Mouse (Mus musculus) forebrain, embryonic 10.5 days (tissue): ENCODE data around the gene Ros1. TPM values are rescaled to one million over a fixed set of nuclear protein-coding genes. Genes with fewer than 3 reads are reported as not detected.

ENCODE experiments used
- DNase-seq: peaks from one replicate; pipeline ENCODE4 v3.0.0-alpha.2; 2017; ENCODE audit warnings: low spot score; ENCODE audit errors: extremely low spot score
- H3K27ac ChIP-seq: fragments of 300-500 bp; sonication (generic); 2 replicates; pipeline ENCODE4 v1.5.1; 2016; ENCODE audit warnings: mild to moderate bottlenecking
- H3K27me3 ChIP-seq: fragments of 300-500 bp; sonication (generic); 2 replicates; pipeline ENCODE4 v1.6.1; 2016; ENCODE audit warnings: mild to moderate bottlenecking; ENCODE audit not compliant: poor library complexity, severe bottlenecking
- H3K36me3 ChIP-seq: fragments of 300-500 bp; sonication (generic); replicated peaks from 2 replicates; pipeline ENCODE4 v1.6.1; 2016; ENCODE audit warnings: mild to moderate bottlenecking, moderate library complexity
- H3K4me1 ChIP-seq: fragments of 300-500 bp; sonication (generic); 2 replicates; pipeline ENCODE4 v1.6.1; 2016
- H3K4me3 ChIP-seq: fragments of 300-500 bp; sonication (generic); 2 replicates; pipeline ENCODE4 v1.5.1; 2016; ENCODE audit warnings: mild to moderate bottlenecking, moderate library complexity
- H3K9me3 ChIP-seq: fragments of 300-500 bp; sonication (generic); 2 replicates; pipeline ENCODE4 v1.6.1; 2016; ENCODE audit warnings: mild to moderate bottlenecking, moderate library complexity
- WGBS: fragments of 180-500 bp; shearing (Covaris S2); methylation state at CpG from one replicate; pipeline ENCODE4 v1.1.7; 2016; 5-methylcytosine and 5-hydroxymethylcytosine counted together
- polyA plus RNA-seq: library from polyadenylated mRNA; unstranded; fragments of >200 nt; fragmentation: Nextera tagmentation; extraction: Ambion mirVana; gene quantifications from 2 replicates; pipeline ENCODE4 v1.2.1, GENCODE M21; 2016

Gene Ros1
- polyA plus RNA-seq, 1 experiment from 2014 or later, result not detected

DNA sequence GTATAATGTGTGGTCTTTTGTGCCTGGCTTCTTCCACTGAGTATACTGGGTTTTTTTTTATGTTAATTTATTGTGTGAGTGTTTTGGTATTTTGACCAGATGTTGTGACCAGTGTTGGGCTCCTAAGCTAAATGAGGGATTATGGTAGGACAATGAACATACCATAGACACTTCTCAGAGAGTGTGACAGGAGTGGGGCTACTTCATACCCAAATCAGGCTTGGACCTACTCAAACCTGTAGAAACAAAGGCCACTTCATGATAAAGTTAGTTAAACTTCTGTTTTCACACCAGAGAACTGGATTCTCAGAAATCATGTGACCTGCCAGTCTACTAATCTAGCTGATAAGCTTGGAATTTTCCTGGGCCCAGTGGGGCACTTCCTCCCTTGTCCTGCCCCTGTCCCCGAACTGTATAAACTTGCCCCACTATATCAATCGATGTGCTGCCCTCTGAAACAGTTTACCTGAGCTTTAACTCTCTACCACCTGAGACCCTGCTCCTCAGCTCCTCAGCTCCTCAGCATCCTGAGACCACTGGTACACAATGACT, 20.3 kb upstream of the Ros1 start:
- Histone ChIP-seq H3K36me3 (no peaks in the 10 kb centered on the region), H3K9me3 (no peaks in the 10 kb centered on the region), H3K27ac (no peak overlapping the region), H3K4me1 (no peaks in the 10 kb centered on the region), H3K4me3 (no peak overlapping the region), H3K27me3 (no peaks in the 10 kb centered on the region)
- no peak for DNase-seq
- WGBS, result 72% methylated on average over 2 of the region's 2 CpGs

- Histone ChIP-seq H3K4me1 (no peaks in the 10 kb centered on the region), H3K4me3 (no peak overlapping the region), H3K9me3 (no peaks in the 10 kb centered on the region), H3K27me3 (no peaks in the 10 kb centered on the region), H3K27ac (no peak overlapping the region), H3K36me3 (no peaks in the 10 kb centered on the region)
- no peak for DNase-seq
- 91% methylated on average over 2 of the region's 2 CpGs for WGBS
These were observed 9.0 kb upstream of the Ros1 start for GRCm38 (mm10) chr10:52204006-52204405.

DNA sequence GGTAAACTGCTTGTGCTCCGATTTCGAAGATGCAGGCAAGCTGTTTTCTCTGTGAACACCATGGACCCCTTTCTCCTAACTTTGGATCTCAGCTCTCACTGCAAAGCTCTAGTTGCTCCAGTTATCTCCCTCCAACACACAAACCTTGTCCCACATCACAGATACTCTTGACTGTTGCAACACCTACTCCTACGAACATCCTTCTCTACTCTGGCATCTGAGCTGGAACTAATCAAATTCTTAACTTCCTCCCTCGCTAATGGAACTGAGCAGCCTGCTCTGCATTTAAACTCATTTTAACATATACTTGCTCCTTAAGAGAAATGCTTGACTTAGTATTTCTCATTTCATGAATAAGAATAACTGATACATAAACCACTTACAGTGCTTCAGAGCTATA, 9.1 kb downstream of the Ros1 start:
- no peaks in the 10 kb centered on the region for H3K36me3 ChIP-seq
- DNase-seq, result no peak
- H3K4me1 ChIP-seq, result no peaks in the 10 kb centered on the region
- H3K27me3 ChIP-seq, result no peaks in the 10 kb centered on the region
- WGBS, result 87% methylated on average over 4 of the region's 4 CpGs
- no peak overlapping the region for H3K27ac ChIP-seq
- no peak overlapping the region for H3K4me3 ChIP-seq
- no peaks in the 10 kb centered on the region for H3K9me3 ChIP-seq

DNA sequence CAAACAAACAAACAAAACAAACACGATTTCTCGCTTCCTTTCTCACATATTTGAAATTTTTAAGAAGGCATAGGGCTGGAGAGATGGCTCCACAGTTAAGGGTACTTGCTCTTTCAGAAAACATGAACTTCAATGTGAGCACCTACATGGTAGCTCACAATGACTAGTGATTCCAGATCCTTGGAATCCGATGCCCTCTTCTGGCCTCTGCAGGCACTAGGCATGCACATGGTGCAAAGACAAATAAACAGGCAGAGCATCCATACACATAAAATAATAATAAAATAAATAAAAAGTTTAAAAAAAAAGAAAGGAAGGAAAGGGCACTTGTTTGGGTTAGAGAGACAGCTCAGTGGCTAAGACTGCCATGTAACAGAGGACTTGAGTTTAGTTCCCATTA, 12.2 kb downstream of the Ros1 start:
- no peaks in the 10 kb centered on the region for H3K4me1 ChIP-seq
- H3K27me3 ChIP-seq, result no peaks in the 10 kb centered on the region
- no peaks in the 10 kb centered on the region for H3K36me3 ChIP-seq
- 88% methylated on average over 3 of the region's 3 CpGs for WGBS
- no peak for DNase-seq
- no peak overlapping the region for H3K4me3 ChIP-seq
- no peak overlapping the region for H3K27ac ChIP-seq
- no peaks in the 10 kb centered on the region for H3K9me3 ChIP-seq

DNA sequence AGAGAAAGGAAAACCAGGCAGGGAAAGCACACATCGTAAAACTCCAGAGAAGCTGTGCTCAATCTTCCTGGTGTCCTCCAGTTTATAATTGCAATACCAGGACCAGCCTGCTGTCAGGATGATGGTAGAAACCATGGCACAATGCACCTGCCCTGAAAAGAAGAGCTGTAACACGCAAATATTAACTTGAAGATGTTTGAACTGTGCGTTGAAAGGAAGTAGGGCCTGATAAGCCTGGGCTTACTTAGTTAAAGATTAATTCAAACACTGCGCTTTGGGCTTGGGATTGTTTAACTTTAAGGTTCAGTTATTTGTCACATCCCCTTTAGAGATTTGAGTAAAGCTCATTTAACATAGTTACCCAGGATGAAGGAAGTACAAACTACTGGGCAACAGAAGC, 20.7 kb downstream of the Ros1 start:
- Histone ChIP-seq H3K4me1 (no peaks in the 10 kb centered on the region), H3K9me3 (no peaks in the 10 kb centered on the region), H3K36me3 (no peaks in the 10 kb centered on the region), H3K27me3 (no peaks in the 10 kb centered on the region), H3K4me3 (no peak overlapping the region), H3K27ac (no peak overlapping the region)
- no peak for DNase-seq
- WGBS, result 88% methylated on average over 4 of the region's 4 CpGs

GRCm38 (mm10) chr10:52170489-52170888, 24.6 kb downstream of the Ros1 start:
- Histone ChIP-seq H3K36me3 (no peaks in the 10 kb centered on the region), H3K4me3 (no peak overlapping the region), H3K4me1 (no peaks in the 10 kb centered on the region), H3K9me3 (no peaks in the 10 kb centered on the region), H3K27ac (no peak overlapping the region), H3K27me3 (no peaks in the 10 kb centered on the region)
- DNase-seq, result no peak
- 91% methylated on average over 1 of the region's 1 CpGs for WGBS

DNA sequence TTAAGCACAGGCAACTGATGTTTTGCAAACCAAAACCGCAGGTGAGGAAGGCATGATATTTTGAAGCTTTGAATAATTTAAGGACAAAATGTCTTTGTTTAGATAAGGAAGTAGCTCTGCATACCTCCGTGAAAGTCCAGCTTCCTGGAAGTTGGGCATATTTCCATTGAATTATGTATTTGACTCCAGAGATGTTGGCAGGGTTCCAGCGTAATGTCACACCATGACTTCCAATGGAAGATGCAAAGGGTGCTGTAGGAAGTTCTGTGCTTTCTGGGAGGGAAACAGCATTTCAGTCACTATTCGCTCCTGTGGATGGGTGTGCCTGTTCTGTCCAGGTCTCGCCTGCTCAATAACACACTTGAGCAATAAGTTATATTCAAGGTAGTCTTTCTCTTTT, 25.2 kb downstream of the Ros1 start:
- Histone ChIP-seq H3K27me3 (no peaks in the 10 kb centered on the region), H3K4me1 (no peaks in the 10 kb centered on the region), H3K9me3 (no peaks in the 10 kb centered on the region), H3K27ac (no peak overlapping the region), H3K4me3 (no peak overlapping the region), H3K36me3 (no peaks in the 10 kb centered on the region)
- 89% methylated on average over 5 of the region's 5 CpGs for WGBS
- DNase-seq, result no peak

GRCm38 (mm10) chr10:52165376-52165775, 29.7 kb downstream of the Ros1 start:
- 74% methylated on average over 1 of the region's 1 CpGs for WGBS
- no peak for DNase-seq

DNA sequence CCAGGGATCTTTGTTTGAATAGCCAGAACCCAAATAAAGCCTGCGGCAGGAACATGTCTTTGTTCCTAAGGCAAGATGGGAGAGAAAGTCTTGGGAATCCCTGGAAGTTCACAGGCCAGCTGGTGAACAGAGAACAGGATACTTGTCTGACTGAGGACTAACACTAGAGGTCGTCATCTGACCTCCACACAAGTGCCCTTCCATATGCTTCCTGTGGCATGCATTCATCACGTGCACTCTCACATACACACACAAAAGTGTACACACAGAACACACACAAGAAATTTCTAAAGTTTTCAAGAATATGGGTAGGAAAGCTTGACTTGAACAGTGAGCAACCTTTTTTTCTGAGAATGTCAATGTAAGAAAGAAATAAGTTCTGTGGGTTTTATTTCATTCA, 34.4 kb downstream of the Ros1 start:
- Histone ChIP-seq H3K4me3 (no peak overlapping the region), H3K4me1 (no peaks in the 10 kb centered on the region), H3K36me3 (no peaks in the 10 kb centered on the region), H3K9me3 (no peaks in the 10 kb centered on the region), H3K27ac (no peak overlapping the region), H3K27me3 (no peaks in the 10 kb centered on the region)
- 67% methylated on average over 3 of the region's 3 CpGs for WGBS
- DNase-seq, result no peak

More at GRCm38 (mm10) chr10:52165376-52165775, 29.7 kb downstream of the Ros1 start:
- no peaks in the 10 kb centered on the region for H3K9me3 ChIP-seq
- no peaks in the 10 kb centered on the region for H3K36me3 ChIP-seq
- H3K27ac ChIP-seq, result no peak overlapping the region
- H3K27me3 ChIP-seq, result no peaks in the 10 kb centered on the region
- H3K4me1 ChIP-seq, result no peaks in the 10 kb centered on the region
- H3K4me3 ChIP-seq, result no peak overlapping the region

- no peaks in the 10 kb centered on the region for H3K36me3 ChIP-seq
- no peaks in the 10 kb centered on the region for H3K9me3 ChIP-seq
- no peaks in the 10 kb centered on the region for H3K4me1 ChIP-seq
- no peaks in the 10 kb centered on the region for H3K27me3 ChIP-seq
- no peak overlapping the region for H3K4me3 ChIP-seq
- WGBS, result 98% methylated on average over 3 of the region's 3 CpGs
- DNase-seq, result no peak
- H3K27ac ChIP-seq, result no peak overlapping the region
These were observed 35.3 kb downstream of the Ros1 start for GRCm38 (mm10) chr10:52159704-52160103.

DNA sequence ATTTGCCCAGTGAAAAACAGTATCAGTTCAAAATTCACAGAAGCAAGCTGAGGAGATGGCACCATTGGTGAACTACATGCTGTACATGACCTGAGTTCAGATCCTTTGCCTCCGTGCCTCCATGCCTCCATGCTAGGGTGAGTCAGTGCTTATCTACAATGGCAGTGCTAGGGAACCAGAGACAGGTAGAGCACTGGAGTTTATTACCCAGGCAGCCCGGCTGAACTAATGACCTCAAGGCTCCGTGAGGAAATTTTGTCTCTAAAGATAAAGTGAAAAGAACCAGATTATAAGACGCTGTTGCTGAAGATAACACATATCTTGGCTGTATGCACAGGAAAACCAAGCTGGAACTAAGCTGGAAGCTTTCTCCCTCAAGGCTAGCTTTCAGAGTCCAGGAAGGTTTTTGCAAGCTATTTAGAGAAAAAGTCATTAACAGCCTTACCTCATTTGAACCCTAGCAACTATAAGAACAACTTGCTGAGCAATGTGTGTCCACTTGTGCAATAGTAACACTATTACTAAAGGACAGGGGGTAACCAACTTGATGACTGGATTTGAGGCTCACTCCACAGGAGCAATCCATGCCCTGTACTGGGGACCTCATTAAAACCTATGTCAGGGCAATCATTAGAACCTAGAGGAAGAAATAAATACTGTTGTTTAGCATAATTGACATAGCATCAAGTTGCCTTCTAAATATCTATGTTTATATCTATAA, 61.5 kb downstream of the Ros1 start:
- Histone ChIP-seq H3K4me3 (no peak overlapping the region), H3K4me1 (0 out of 2 replicates have a peak, but pooled peaks cover 5% of the 10 kb centered on the region), H3K9me3 (no peaks in the 10 kb centered on the region), H3K36me3 (no peaks in the 10 kb centered on the region), H3K27ac (no peak overlapping the region), H3K27me3 (no peaks in the 10 kb centered on the region)
- DNase-seq, result no peak
- 87% methylated on average over 4 of the region's 4 CpGs for WGBS

GRCm38 (mm10) chr10:52130762-52131161, 64.3 kb downstream of the Ros1 start:
- H3K27ac ChIP-seq, result no peak overlapping the region
- no peak overlapping the region for H3K4me3 ChIP-seq
- 46% methylated on average over 2 of the region's 2 CpGs for WGBS
- H3K4me1 ChIP-seq, result 0 out of 2 replicates have a peak, but pooled peaks cover 5% of the 10 kb centered on the region
- H3K36me3 ChIP-seq, result no peaks in the 10 kb centered on the region
- no peak for DNase-seq
- no peaks in the 10 kb centered on the region for H3K9me3 ChIP-seq
- no peaks in the 10 kb centered on the region for H3K27me3 ChIP-seq

DNA sequence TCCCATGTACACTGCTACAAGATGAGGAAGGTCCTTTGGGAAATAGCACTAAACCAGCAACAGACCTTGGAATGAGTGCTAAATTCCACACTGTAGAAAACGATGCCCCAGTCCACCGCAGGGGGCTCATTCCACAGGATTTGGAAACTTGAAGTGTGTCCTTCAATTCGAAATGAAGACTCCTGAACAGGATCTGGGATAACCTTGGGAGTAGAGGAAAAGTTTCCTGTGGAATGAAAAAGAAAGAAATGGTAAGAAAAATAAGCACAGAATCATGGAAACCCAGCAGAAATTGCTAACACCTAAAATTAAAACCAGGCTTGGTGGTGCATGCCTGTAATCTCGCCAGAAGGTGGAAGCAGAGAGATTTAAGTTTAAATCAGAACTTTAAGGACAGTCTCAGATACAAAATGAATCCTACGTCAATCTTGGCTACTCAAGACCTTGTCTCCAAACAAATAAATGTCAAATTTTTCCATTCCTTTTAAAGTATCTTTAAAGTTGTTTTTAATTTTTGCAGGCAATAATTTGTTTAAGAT, 66.1 kb downstream of the Ros1 start:
- Histone ChIP-seq H3K9me3 (no peaks in the 10 kb centered on the region), H3K27ac (no peak overlapping the region), H3K4me1 (0 out of 2 replicates have a peak, but pooled peaks cover 5% of the 10 kb centered on the region), H3K27me3 (no peaks in the 10 kb centered on the region), H3K4me3 (no peak overlapping the region), H3K36me3 (no peaks in the 10 kb centered on the region)
- WGBS, result 59% methylated on average over 5 of the region's 5 CpGs
- no peak for DNase-seq
